Mouse (Mus musculus): ENCODE measurements around the gene Rsph1. TPM values are rescaled to one million over a fixed set of nuclear protein-coding genes. Genes with fewer than 3 reads are reported as not detected.
"Not testable (repeated sequence)": the region's sequence is repeated elsewhere in the genome, so short reads cannot be mapped to it uniquely, and the experiment has no call there.

Gene Rsph1
- polyA plus RNA-seq, 1 experiment from 2014 or later: 1.1 TPM

GRCm38 (mm10) chr17:31271136-31271851 lies 5.9 kb downstream of the Rsph1 start:
- H3K4me1 ChIP-seq: no peaks in the 10 kb centered on the region
- WGBS: 53% methylated on average over 2 of the region's 7 CpGs
- no peaks in the 10 kb centered on the region for H3K36me3 ChIP-seq
- no peaks in the 10 kb centered on the region for H3K9me3 ChIP-seq
- H3K9ac ChIP-seq: no peak overlapping the region
- no peak overlapping the region for H3K4me2 ChIP-seq (replicated peaks)
- H3K4me3 ChIP-seq: no peak overlapping the region
- H3K27me3 ChIP-seq: no peaks in the 10 kb centered on the region
- no peak for ATAC-seq (ENCODE audit: insufficient number of reproducible peaks, insufficient read depth, low FRiP score, low TSS enrichment)
- H3K27ac ChIP-seq: no peak overlapping the region

- ATAC-seq (ENCODE audit: insufficient number of reproducible peaks, insufficient read depth, low FRiP score, low TSS enrichment); H3K27ac ChIP-seq; H3K36me3 ChIP-seq; H3K9me3 ChIP-seq; H3K4me1 ChIP-seq; H3K4me3 ChIP-seq; H3K27me3 ChIP-seq; H3K9ac ChIP-seq; H3K4me2 ChIP-seq (replicated peaks): not testable (repeated sequence)
- WGBS: 75% methylated on average over 8 of the region's 8 CpGs
Observed at GRCm38 (mm10) chr17:31270736-31271135, 6.4 kb downstream of the Rsph1 start.

GRCm38 (mm10) chr17:31270246-31270645 lies 6.9 kb downstream of the Rsph1 start:
- no peak for ATAC-seq (ENCODE audit: insufficient number of reproducible peaks, insufficient read depth, low FRiP score, low TSS enrichment)
- 82% methylated on average over 4 of the region's 4 CpGs for WGBS
- H3K4me3 ChIP-seq: no peak overlapping the region
- H3K27ac ChIP-seq: no peak overlapping the region
- no peaks in the 10 kb centered on the region for H3K27me3 ChIP-seq
- H3K4me2 ChIP-seq (replicated peaks): no peak overlapping the region
- H3K9ac ChIP-seq: no peak overlapping the region
- H3K36me3 ChIP-seq: no peaks in the 10 kb centered on the region
- peaks cover 2% of the 10 kb centered on the region for H3K4me1 ChIP-seq
- no peaks in the 10 kb centered on the region for H3K9me3 ChIP-seq

GRCm38 (mm10) chr17:31269761-31270160 lies 7.4 kb downstream of the Rsph1 start:
- H3K9ac ChIP-seq: no peak overlapping the region
- ATAC-seq (ENCODE audit: insufficient number of reproducible peaks, insufficient read depth, low FRiP score, low TSS enrichment): no peak
- no peaks in the 10 kb centered on the region for H3K36me3 ChIP-seq
- H3K4me1 ChIP-seq: peaks cover 6% of the 10 kb centered on the region
- H3K4me3 ChIP-seq: no peak overlapping the region
- 90% methylated on average over 2 of the region's 2 CpGs for WGBS
- no peak overlapping the region for H3K4me2 ChIP-seq (replicated peaks)
- H3K27me3 ChIP-seq: no peaks in the 10 kb centered on the region
- H3K27ac ChIP-seq: no peak overlapping the region
- no peaks in the 10 kb centered on the region for H3K9me3 ChIP-seq

- no peak overlapping the region for H3K4me2 ChIP-seq (replicated peaks)
- ATAC-seq (ENCODE audit: insufficient number of reproducible peaks, insufficient read depth, low FRiP score, low TSS enrichment): no peak
- no peaks in the 10 kb centered on the region for H3K36me3 ChIP-seq
- H3K27ac ChIP-seq: no peak overlapping the region
- no peak overlapping the region for H3K9ac ChIP-seq
- peaks cover 8% of the 10 kb centered on the region for H3K4me1 ChIP-seq
- 76% methylated on average over 1 of the region's 1 CpGs for WGBS
- no peaks in the 10 kb centered on the region for H3K27me3 ChIP-seq
- no peak overlapping the region for H3K4me3 ChIP-seq
- H3K9me3 ChIP-seq: no peaks in the 10 kb centered on the region
Observed at GRCm38 (mm10) chr17:31268016-31268415, 9.2 kb downstream of the Rsph1 start.

GRCm38 (mm10) chr17:31267603-31268002 lies 9.6 kb downstream of the Rsph1 start:
- H3K27me3 ChIP-seq: no peaks in the 10 kb centered on the region
- ATAC-seq (ENCODE audit: insufficient number of reproducible peaks, insufficient read depth, low FRiP score, low TSS enrichment): no peak
- no peaks in the 10 kb centered on the region for H3K36me3 ChIP-seq
- H3K4me1 ChIP-seq: peaks cover 8% of the 10 kb centered on the region
- H3K9ac ChIP-seq: no peak overlapping the region
- no peak overlapping the region for H3K4me2 ChIP-seq (replicated peaks)
- WGBS: 78% methylated on average over 6 of the region's 6 CpGs
- no peaks in the 10 kb centered on the region for H3K9me3 ChIP-seq
- H3K27ac ChIP-seq: no peak overlapping the region
- H3K4me3 ChIP-seq: no peak overlapping the region

- no peak overlapping the region for H3K9ac ChIP-seq
- H3K9me3 ChIP-seq: no peaks in the 10 kb centered on the region
- no peak overlapping the region for H3K27ac ChIP-seq
- H3K4me2 ChIP-seq (replicated peaks): no peak overlapping the region
- WGBS: 63% methylated on average over 4 of the region's 4 CpGs
- H3K4me1 ChIP-seq: peaks cover 8% of the 10 kb centered on the region
- H3K36me3 ChIP-seq: no peaks in the 10 kb centered on the region
- ATAC-seq (ENCODE audit: insufficient number of reproducible peaks, insufficient read depth, low FRiP score, low TSS enrichment): no peak
- H3K4me3 ChIP-seq: no peak overlapping the region
- no peaks in the 10 kb centered on the region for H3K27me3 ChIP-seq
Observed at GRCm38 (mm10) chr17:31267138-31267537, 10.0 kb downstream of the Rsph1 start.

- H3K27ac ChIP-seq: no peak overlapping the region
- WGBS: 84% methylated on average over 7 of the region's 7 CpGs
- H3K9ac ChIP-seq: no peak overlapping the region
- H3K4me1 ChIP-seq: peaks cover 8% of the 10 kb centered on the region
- H3K4me2 ChIP-seq (replicated peaks): no peak overlapping the region
- no peak for ATAC-seq (ENCODE audit: insufficient number of reproducible peaks, insufficient read depth, low FRiP score, low TSS enrichment)
- no peaks in the 10 kb centered on the region for H3K36me3 ChIP-seq
- H3K9me3 ChIP-seq: no peaks in the 10 kb centered on the region
- H3K4me3 ChIP-seq: no peak overlapping the region
- H3K27me3 ChIP-seq: no peaks in the 10 kb centered on the region
Observed at GRCm38 (mm10) chr17:31266321-31266950, 10.7 kb downstream of the Rsph1 start.

GRCm38 (mm10) chr17:31265831-31266230 lies 11.4 kb downstream of the Rsph1 start:
- no peaks in the 10 kb centered on the region for H3K9me3 ChIP-seq
- H3K4me3 ChIP-seq: no peak overlapping the region
- WGBS: 92% methylated on average over 9 of the region's 9 CpGs
- no peak overlapping the region for H3K9ac ChIP-seq
- no peak overlapping the region for H3K27ac ChIP-seq
- ATAC-seq (ENCODE audit: insufficient number of reproducible peaks, insufficient read depth, low FRiP score, low TSS enrichment): no peak
- H3K4me2 ChIP-seq (replicated peaks): no peak overlapping the region
- H3K27me3 ChIP-seq: no peaks in the 10 kb centered on the region
- H3K4me1 ChIP-seq: peaks cover 8% of the 10 kb centered on the region
- no peaks in the 10 kb centered on the region for H3K36me3 ChIP-seq

- H3K4me2 ChIP-seq (replicated peaks): no peak overlapping the region
- 2% methylated on average over 3 of the region's 3 CpGs for WGBS
- H3K27ac ChIP-seq: no peak overlapping the region
- no peaks in the 10 kb centered on the region for H3K27me3 ChIP-seq
- ATAC-seq (ENCODE audit: insufficient number of reproducible peaks, insufficient read depth, low FRiP score, low TSS enrichment): no peak
- no peaks in the 10 kb centered on the region for H3K9me3 ChIP-seq
- H3K36me3 ChIP-seq: no peaks in the 10 kb centered on the region
- H3K4me3 ChIP-seq: no peak overlapping the region
- H3K4me1 ChIP-seq: peaks cover 8% of the 10 kb centered on the region
- H3K9ac ChIP-seq: no peak overlapping the region
Observed at GRCm38 (mm10) chr17:31265171-31265572, 12.0 kb downstream of the Rsph1 start.

GRCm38 (mm10) chr17:31264372-31264771 lies 12.8 kb downstream of the Rsph1 start:
- 45% methylated on average over 6 of the region's 6 CpGs for WGBS

GRCm38 (mm10) chr17:31263770-31264169 lies 13.4 kb downstream of the Rsph1 start:
- H3K9me3 ChIP-seq: no peaks in the 10 kb centered on the region
- WGBS: 90% methylated on average over 5 of the region's 5 CpGs
- no peak overlapping the region for H3K4me2 ChIP-seq (replicated peaks)
- H3K4me3 ChIP-seq: no peak overlapping the region
- no peaks in the 10 kb centered on the region for H3K27me3 ChIP-seq
- no peak for ATAC-seq (ENCODE audit: insufficient number of reproducible peaks, insufficient read depth, low FRiP score, low TSS enrichment)
- no peak overlapping the region for H3K27ac ChIP-seq
- H3K4me1 ChIP-seq: peaks cover 8% of the 10 kb centered on the region
- H3K9ac ChIP-seq: no peak overlapping the region
- H3K36me3 ChIP-seq: no peaks in the 10 kb centered on the region

More at GRCm38 (mm10) chr17:31264372-31264771, 12.8 kb downstream of the Rsph1 start:
- no peak for ATAC-seq (ENCODE audit: insufficient number of reproducible peaks, insufficient read depth, low FRiP score, low TSS enrichment)
- peaks cover 8% of the 10 kb centered on the region for H3K4me1 ChIP-seq
- H3K36me3 ChIP-seq: no peaks in the 10 kb centered on the region
- no peak overlapping the region for H3K4me3 ChIP-seq
- no peak overlapping the region for H3K27ac ChIP-seq
- H3K27me3 ChIP-seq: no peaks in the 10 kb centered on the region
- H3K9me3 ChIP-seq: no peaks in the 10 kb centered on the region
- H3K9ac ChIP-seq: 0 out of 2 replicates have a peak overlapping the region, but pooled peaks have one; percentile 0
- H3K4me2 ChIP-seq (replicated peaks): no peak overlapping the region
